Mouse (Mus musculus): ENCODE results near the gene Mrm3. TPM values are rescaled to one million over a fixed set of nuclear protein-coding genes. Genes with fewer than 3 reads are reported as not detected.

The Mrm3 gene
- total and polyA plus RNA-seq, 3 experiments = 10.8 to 22.7 (median 13.3) TPM

- H3K27me3 ChIP-seq (ENCODE audit: insufficient read depth, low read length) = peaks cover 26% of the 10 kb centered on the region
Observed at GRCm38 (mm10) chr11:76291960-76292359, 48.4 kb downstream of the Mrm3 start.

DNA sequence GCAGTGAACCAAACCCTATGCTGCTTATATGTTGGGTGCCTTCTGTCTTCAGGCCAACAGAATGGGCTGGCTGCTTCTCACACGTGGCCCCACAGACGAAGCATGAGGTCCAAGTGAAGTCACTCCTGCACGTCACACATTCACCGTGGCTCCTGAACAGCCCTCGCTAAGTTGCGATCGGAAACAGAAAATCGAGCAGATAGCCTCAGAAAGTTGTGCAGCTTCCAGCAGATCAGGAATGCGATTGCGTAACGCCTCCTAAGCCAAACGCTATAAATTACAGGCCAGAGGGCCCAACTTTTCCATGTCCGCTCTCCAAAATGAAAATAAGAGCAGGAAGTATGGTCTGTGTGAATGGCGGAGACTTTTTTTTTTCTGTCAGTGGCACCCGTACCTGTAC lies 48.9 kb downstream of the Mrm3 start:
- Histone ChIP-seq H3K27me3 (ENCODE audit: insufficient read depth, low read length) (peaks cover 22% of the 10 kb centered on the region), H3K9me3 (replicated peaks) (no peaks in the 10 kb centered on the region), H3K36me3 (replicated peaks) (no peaks in the 10 kb centered on the region), H3K4me1 (ENCODE audit: insufficient read depth, low read depth, low read length) (no peaks in the 10 kb centered on the region), H3K4me3 (ENCODE audit: low read depth, low read length) (no peak overlapping the region)
- DNase-seq (ENCODE audit: low spot score) (no peak), ATAC-seq (ENCODE audit: extremely low read depth, insufficient number of reproducible peaks, low FRiP score, poor library complexity, severe bottlenecking) (no peak)
- no peak for TF ChIP-seq TAL1 (conservative IDR thresholded peaks at IDR 0.05; ENCODE audit: low read depth, low read length)
- TF ChIP-seq CTCF (IDR thresholded peaks at IDR 0.05; ENCODE audit: low read depth, low read length) = no peak
- no peak for TF ChIP-seq GATA2 (IDR thresholded peaks at IDR 0.05; ENCODE audit: borderline replicate concordance, low read depth, low read length)
- no peak for TF ChIP-seq GATA1 (IDR thresholded peaks at IDR 0.05; ENCODE audit: borderline replicate concordance, low read length)
- no peak for TF ChIP-seq POLR2AphosphoS5 (IDR thresholded peaks at IDR 0.05; ENCODE audit: insufficient replicate concordance, low read depth, low read length)

More at GRCm38 (mm10) chr11:76291960-76292359, 48.4 kb downstream of the Mrm3 start:
- Histone ChIP-seq H3K36me3 (replicated peaks) (no peaks in the 10 kb centered on the region), H3K9me3 (replicated peaks) (no peaks in the 10 kb centered on the region), H3K4me3 (ENCODE audit: low read depth, low read length) (no peak overlapping the region), H3K4me1 (ENCODE audit: insufficient read depth, low read depth, low read length) (no peaks in the 10 kb centered on the region)
- ATAC-seq (ENCODE audit: extremely low read depth, insufficient number of reproducible peaks, low FRiP score, poor library complexity, severe bottlenecking) (no peak), DNase-seq (ENCODE audit: low spot score) (no peak)
- TF ChIP-seq GATA2 (IDR thresholded peaks at IDR 0.05; ENCODE audit: borderline replicate concordance, low read depth, low read length) (no peak), GATA1 (IDR thresholded peaks at IDR 0.05; ENCODE audit: borderline replicate concordance, low read length) (no peak), POLR2AphosphoS5 (IDR thresholded peaks at IDR 0.05; ENCODE audit: insufficient replicate concordance, low read depth, low read length) (no peak), CTCF (IDR thresholded peaks at IDR 0.05; ENCODE audit: low read depth, low read length) (no peak), TAL1 (conservative IDR thresholded peaks at IDR 0.05; ENCODE audit: low read depth, low read length) (no peak)

DNA sequence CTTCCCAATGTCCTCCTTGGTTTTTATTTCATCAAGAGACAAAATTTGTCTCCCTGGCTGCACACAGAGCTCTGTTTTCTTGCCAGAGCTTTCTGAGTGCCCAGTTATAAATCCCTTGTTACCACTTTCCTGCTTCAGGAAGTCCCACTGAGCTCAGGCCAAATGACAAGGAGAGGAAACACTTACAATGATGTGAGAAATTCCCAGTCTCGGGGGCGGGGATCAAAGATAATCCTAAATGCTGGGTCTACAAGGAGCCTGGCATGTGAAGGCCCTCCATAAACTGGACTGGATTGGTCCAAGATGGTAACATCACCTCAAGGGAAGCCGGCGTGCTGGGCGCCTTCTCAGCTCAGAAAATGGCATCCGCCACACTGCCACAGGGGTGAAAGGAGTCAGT lies 49.3 kb downstream of the Mrm3 start:
- Histone ChIP-seq H3K9me3 (replicated peaks) (no peaks in the 10 kb centered on the region), H3K36me3 (replicated peaks) (no peaks in the 10 kb centered on the region), H3K4me3 (ENCODE audit: low read depth, low read length) (no peak overlapping the region), H3K4me1 (ENCODE audit: insufficient read depth, low read depth, low read length) (no peaks in the 10 kb centered on the region), H3K27me3 (ENCODE audit: insufficient read depth, low read length) (peaks cover 23% of the 10 kb centered on the region)
- DNase-seq (ENCODE audit: low spot score) (no peak), ATAC-seq (ENCODE audit: extremely low read depth, insufficient number of reproducible peaks, low FRiP score, poor library complexity, severe bottlenecking) (no peak)
- no peak for TF ChIP-seq TAL1 (conservative IDR thresholded peaks at IDR 0.05; ENCODE audit: low read depth, low read length)
- no peak for TF ChIP-seq CTCF (IDR thresholded peaks at IDR 0.05; ENCODE audit: low read depth, low read length)
- TF ChIP-seq GATA1 (IDR thresholded peaks at IDR 0.05; ENCODE audit: borderline replicate concordance, low read length) = no peak
- TF ChIP-seq GATA2 (IDR thresholded peaks at IDR 0.05; ENCODE audit: borderline replicate concordance, low read depth, low read length) = no peak
- TF ChIP-seq POLR2AphosphoS5 (IDR thresholded peaks at IDR 0.05; ENCODE audit: insufficient replicate concordance, low read depth, low read length) = no peak

GRCm38 (mm10) chr11:76294078-76294477 lies 50.6 kb downstream of the Mrm3 start:
- no peaks in the 10 kb centered on the region for H3K9me3 ChIP-seq (replicated peaks)

DNA sequence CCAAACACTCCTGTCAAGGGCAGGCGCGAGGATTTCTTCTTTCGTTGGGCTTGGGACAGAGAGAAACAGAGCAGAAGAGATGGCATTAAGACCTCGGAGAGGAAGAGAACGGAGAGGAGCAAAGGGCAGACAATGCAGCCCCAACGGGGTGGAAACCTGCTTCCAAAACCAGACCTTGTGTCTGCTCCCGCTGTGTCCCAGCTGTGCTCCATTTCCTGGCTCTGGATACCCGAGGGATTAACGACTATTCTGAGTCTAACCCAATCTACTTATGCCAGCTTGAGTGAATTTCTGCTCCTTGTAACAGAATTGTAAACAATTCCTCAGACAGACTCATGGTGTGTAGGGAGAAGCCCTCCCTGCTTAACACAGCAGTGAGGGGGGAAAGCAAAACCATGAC lies 51.3 kb downstream of the Mrm3 start:
- TF ChIP-seq POLR2AphosphoS5 (IDR thresholded peaks at IDR 0.05; ENCODE audit: insufficient replicate concordance, low read depth, low read length) (no peak), TAL1 (conservative IDR thresholded peaks at IDR 0.05; ENCODE audit: low read depth, low read length) (no peak), GATA1 (IDR thresholded peaks at IDR 0.05; ENCODE audit: borderline replicate concordance, low read length) (no peak), GATA2 (IDR thresholded peaks at IDR 0.05; ENCODE audit: borderline replicate concordance, low read depth, low read length) (no peak)
- DNase-seq (ENCODE audit: low spot score) (no peak), ATAC-seq (ENCODE audit: extremely low read depth, insufficient number of reproducible peaks, low FRiP score, poor library complexity, severe bottlenecking) (no peak)
- no peaks in the 10 kb centered on the region for H3K36me3 ChIP-seq (replicated peaks)
- no peak overlapping the region for H3K4me3 ChIP-seq (ENCODE audit: low read depth, low read length)
- peaks cover 23% of the 10 kb centered on the region for H3K27me3 ChIP-seq (ENCODE audit: insufficient read depth, low read length)
- no peaks in the 10 kb centered on the region for H3K4me1 ChIP-seq (ENCODE audit: insufficient read depth, low read depth, low read length)
- H3K9me3 ChIP-seq (replicated peaks) = no peaks in the 10 kb centered on the region

More at GRCm38 (mm10) chr11:76294078-76294477, 50.6 kb downstream of the Mrm3 start:
- H3K4me3 ChIP-seq (ENCODE audit: low read depth, low read length) = no peak overlapping the region
- DNase-seq (ENCODE audit: low spot score) (no peak), ATAC-seq (ENCODE audit: extremely low read depth, insufficient number of reproducible peaks, low FRiP score, poor library complexity, severe bottlenecking) (no peak)
- peaks cover 20% of the 10 kb centered on the region for H3K27me3 ChIP-seq (ENCODE audit: insufficient read depth, low read length)
- no peaks in the 10 kb centered on the region for H3K36me3 ChIP-seq (replicated peaks)
- no peaks in the 10 kb centered on the region for H3K4me1 ChIP-seq (ENCODE audit: insufficient read depth, low read depth, low read length)
- TF ChIP-seq GATA1 (IDR thresholded peaks at IDR 0.05; ENCODE audit: borderline replicate concordance, low read length) (no peak), CTCF (IDR thresholded peaks at IDR 0.05; ENCODE audit: low read depth, low read length) (no peak), TAL1 (conservative IDR thresholded peaks at IDR 0.05; ENCODE audit: low read depth, low read length) (no peak), POLR2AphosphoS5 (IDR thresholded peaks at IDR 0.05; ENCODE audit: insufficient replicate concordance, low read depth, low read length) (no peak), GATA2 (IDR thresholded peaks at IDR 0.05; ENCODE audit: borderline replicate concordance, low read depth, low read length) (no peak)

DNA sequence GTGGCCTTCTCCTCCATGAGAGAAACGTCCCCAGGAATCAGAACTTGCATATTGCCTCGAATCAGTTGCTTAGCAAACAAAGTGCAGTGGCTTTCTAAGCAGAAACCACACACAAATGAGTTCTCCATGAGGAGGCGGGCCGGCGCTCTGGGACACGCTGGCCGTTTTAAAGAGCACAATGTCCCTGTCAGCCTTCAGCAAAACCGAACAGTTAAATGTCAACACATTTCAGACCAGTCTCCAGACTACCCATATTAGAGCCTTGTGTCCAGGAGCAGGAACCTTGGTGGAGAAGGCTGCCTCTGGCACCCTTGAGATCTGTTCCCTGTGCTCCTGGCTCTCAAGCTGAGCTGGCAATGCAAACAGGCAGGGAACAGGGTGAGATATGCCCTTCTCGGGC lies 53.7 kb downstream of the Mrm3 start:
- no peak overlapping the region for H3K4me3 ChIP-seq (ENCODE audit: low read depth, low read length)
- H3K27me3 ChIP-seq (ENCODE audit: insufficient read depth, low read length) = peaks cover 24% of the 10 kb centered on the region
- H3K4me1 ChIP-seq (ENCODE audit: insufficient read depth, low read depth, low read length) = no peaks in the 10 kb centered on the region
- no peak for TF ChIP-seq GATA2 (IDR thresholded peaks at IDR 0.05; ENCODE audit: borderline replicate concordance, low read depth, low read length)
- TF ChIP-seq POLR2AphosphoS5 (IDR thresholded peaks at IDR 0.05; ENCODE audit: insufficient replicate concordance, low read depth, low read length) = no peak
- TF ChIP-seq TAL1 (conservative IDR thresholded peaks at IDR 0.05; ENCODE audit: low read depth, low read length) = no peak
- no peak for TF ChIP-seq GATA1 (IDR thresholded peaks at IDR 0.05; ENCODE audit: borderline replicate concordance, low read length)
- TF ChIP-seq CTCF (IDR thresholded peaks at IDR 0.05; ENCODE audit: low read depth, low read length) = no peak
- H3K9me3 ChIP-seq (replicated peaks) = no peaks in the 10 kb centered on the region
- DNase-seq (ENCODE audit: low spot score) (no peak), ATAC-seq (ENCODE audit: extremely low read depth, insufficient number of reproducible peaks, low FRiP score, poor library complexity, severe bottlenecking) (no peak)
- no peaks in the 10 kb centered on the region for H3K36me3 ChIP-seq (replicated peaks)

Measured in G1E (cell line).